In genomic region chr4:117641804-117642203, GRCm38 (mm10) we compare ENCODE assay signal across 13 mouse cellular contexts.
"Had no signal": no experiment of that assay in that cellular context is flagged by ENCODE, and none has a peak within 500 bp of the region (broad histone marks: within the 10 kb centered on the region; RNA-seq: fewer than 3 reads in every experiment).

No protein-coding gene starts in this region.

- H3K9me3 ChIP-seq: midbrain, embryonic 13.5 days; stomach, embryonic 15.5 days had no signal

- H3K4me1 ChIP-seq: stomach, embryonic 15.5 days had no signal

- ATAC-seq: inflammation-experienced regulatory T-cells, adult 6 months; liver, postnatal 0 days; lung, postnatal 0 days; midbrain, embryonic 13.5 days had no signal

- H3K4me2 ChIP-seq: lung, embryonic 14.5 days; midbrain, embryonic 13.5 days; stomach, embryonic 15.5 days had no signal

- H3K9ac ChIP-seq: liver, embryonic 14.5 days; liver, postnatal 0 days; lung, embryonic 14.5 days; midbrain, embryonic 13.5 days; stomach, embryonic 15.5 days had no signal

- H3K36me3 ChIP-seq: stomach, embryonic 15.5 days had no signal

- H3K4me3 ChIP-seq: midbrain, embryonic 13.5 days; stomach, embryonic 15.5 days had no signal

- H3K27me3 ChIP-seq: stomach, embryonic 15.5 days had no signal

- DNase-seq: kidney, adult 18-20 months; kidney, adult 9 months; kidney, postnatal 14 days; kidney, postnatal 4 days; liver, postnatal 0 days; lung, embryonic 14.5 days; thymus, adult 18-20 months had no signal

- H3K27ac ChIP-seq: liver, embryonic 14.5 days; macrophage; midbrain, embryonic 13.5 days; stomach, embryonic 15.5 days had no signal
